Mouse (Mus musculus) erythroblast, embryonic 14.5 days (primary cell): ENCODE measurements around the gene Hephl1.

ENCODE experiments used
- GATA1 ChIP-seq: IDR thresholded peaks from 2 replicates; pipeline ENCODE4 v1.6.1; 2012; ENCODE audit warnings: low read length, inconsistent platforms, mixed read lengths
- TAL1 ChIP-seq: IDR thresholded peaks from 3 replicates; pipeline ENCODE4 v1.6.1; 2012; ENCODE audit warnings: low read length, inconsistent platforms, mixed read lengths

- no peak for TF ChIP-seq GATA1
- TF ChIP-seq TAL1: no peak
These were observed 51.9 kb downstream of the Hephl1 start for GRCm38 (mm10) chr9:15060026-15060425.
